Mouse (Mus musculus): Measurements from ENCODE around the gene Vamp1. TPM values are rescaled to one million over a fixed set of nuclear protein-coding genes. Genes with fewer than 3 reads are reported as not detected.
"Not testable (repeated sequence)": the region's sequence is repeated elsewhere in the genome, so short reads cannot be mapped to it uniquely, and the experiment has no call there.

Vamp1 gene
- polyA plus RNA-seq, 1 experiment from 2014 or later, result 4.7 TPM

GRCm38 (mm10) chr6:125260006-125260555, 44.7 kb downstream of the Vamp1 start:
- no peaks in the 10 kb centered on the region for H3K27me3 ChIP-seq (ENCODE audit: poor library complexity, severe bottlenecking)
- WGBS, result 89% methylated on average over 10 of the region's 10 CpGs
- no peak overlapping the region for H3K27ac ChIP-seq
- no peak for DNase-seq (ENCODE audit: extremely low spot score, low spot score)
- H3K36me3 ChIP-seq (replicated peaks), result no peaks in the 10 kb centered on the region
- no peak overlapping the region for H3K4me3 ChIP-seq
- no peaks in the 10 kb centered on the region for H3K9me3 ChIP-seq
- H3K4me1 ChIP-seq, result peaks cover 4% of the 10 kb centered on the region; the same call in 1 of the 2 replicates

GRCm38 (mm10) chr6:125264219-125264618, 48.9 kb downstream of the Vamp1 start:
- Histone ChIP-seq H3K4me3 (no peak overlapping the region), H3K36me3 (replicated peaks) (no peaks in the 10 kb centered on the region), H3K27ac (no peak overlapping the region), H3K9me3 (no peaks in the 10 kb centered on the region), H3K27me3 (ENCODE audit: poor library complexity, severe bottlenecking) (no peaks in the 10 kb centered on the region), H3K4me1 (no peaks in the 10 kb centered on the region)
- no peak for DNase-seq (ENCODE audit: extremely low spot score, low spot score)
- WGBS, result 93% methylated on average over 9 of the region's 9 CpGs

- no peak for DNase-seq (ENCODE audit: extremely low spot score, low spot score)
- no peak overlapping the region for H3K4me3 ChIP-seq
- H3K4me1 ChIP-seq, result no peaks in the 10 kb centered on the region
- H3K27me3 ChIP-seq (ENCODE audit: poor library complexity, severe bottlenecking), result peaks cover 3% of the 10 kb centered on the region
- no peak overlapping the region for H3K27ac ChIP-seq
- H3K36me3 ChIP-seq (replicated peaks), result no peaks in the 10 kb centered on the region
- H3K9me3 ChIP-seq, result no peaks in the 10 kb centered on the region
- 77% methylated on average over 10 of the region's 10 CpGs for WGBS
These were observed 49.9 kb downstream of the Vamp1 start for GRCm38 (mm10) chr6:125265239-125265638.

- Histone ChIP-seq H3K36me3 (replicated peaks) (no peaks in the 10 kb centered on the region), H3K27ac (no peak overlapping the region), H3K27me3 (ENCODE audit: poor library complexity, severe bottlenecking) (peaks cover 11% of the 10 kb centered on the region), H3K4me3 (no peak overlapping the region), H3K9me3 (no peaks in the 10 kb centered on the region), H3K4me1 (no peaks in the 10 kb centered on the region)
- no peak for DNase-seq (ENCODE audit: extremely low spot score, low spot score)
- 78% methylated on average over 13 of the region's 13 CpGs for WGBS
These were observed 50.7 kb downstream of the Vamp1 start for GRCm38 (mm10) chr6:125266091-125266490.

GRCm38 (mm10) chr6:125266600-125266999, 51.2 kb downstream of the Vamp1 start:
- not testable (repeated sequence) for H3K4me1 ChIP-seq; H3K27ac ChIP-seq; H3K36me3 ChIP-seq (replicated peaks); DNase-seq (ENCODE audit: extremely low spot score, low spot score); H3K4me3 ChIP-seq; H3K9me3 ChIP-seq
- 71% methylated on average over 6 of the region's 6 CpGs for WGBS
- peaks cover 14% of the 10 kb centered on the region for H3K27me3 ChIP-seq (ENCODE audit: poor library complexity, severe bottlenecking)

- WGBS, result 86% methylated on average over 3 of the region's 3 CpGs
- H3K9me3 ChIP-seq, result no peaks in the 10 kb centered on the region
- DNase-seq (ENCODE audit: extremely low spot score, low spot score), result no peak
These were observed 52.1 kb downstream of the Vamp1 start for GRCm38 (mm10) chr6:125267469-125267868.

GRCm38 (mm10) chr6:125268799-125269198, 53.4 kb downstream of the Vamp1 start:
- H3K36me3 ChIP-seq (replicated peaks), result no peaks in the 10 kb centered on the region
- no peak for DNase-seq (ENCODE audit: extremely low spot score, low spot score)
- 58% methylated on average over 6 of the region's 6 CpGs for WGBS
- no peak overlapping the region for H3K4me3 ChIP-seq
- H3K9me3 ChIP-seq, result no peaks in the 10 kb centered on the region
- no peak overlapping the region for H3K27ac ChIP-seq
- H3K27me3 ChIP-seq (ENCODE audit: poor library complexity, severe bottlenecking), result peaks cover 25% of the 10 kb centered on the region
- peaks cover 9% of the 10 kb centered on the region for H3K4me1 ChIP-seq

More at GRCm38 (mm10) chr6:125267469-125267868, 52.1 kb downstream of the Vamp1 start:
- H3K4me1 ChIP-seq, result peaks cover 9% of the 10 kb centered on the region
- no peak overlapping the region for H3K4me3 ChIP-seq
- H3K36me3 ChIP-seq (replicated peaks), result no peaks in the 10 kb centered on the region
- no peak overlapping the region for H3K27ac ChIP-seq
- peaks cover 21% of the 10 kb centered on the region for H3K27me3 ChIP-seq (ENCODE audit: poor library complexity, severe bottlenecking)

- Histone ChIP-seq H3K4me1 (peaks cover 9% of the 10 kb centered on the region), H3K27me3 (ENCODE audit: poor library complexity, severe bottlenecking) (peaks cover 25% of the 10 kb centered on the region), H3K4me3 (peak overlapping the region; percentile 36), H3K9me3 (no peaks in the 10 kb centered on the region), H3K36me3 (replicated peaks) (no peaks in the 10 kb centered on the region), H3K27ac (peak overlapping the region; percentile 76)
- 22% methylated on average over 17 of the region's 17 CpGs for WGBS
- peak; percentile 86 for DNase-seq (ENCODE audit: extremely low spot score, low spot score)
These were observed 56.3 kb downstream of the Vamp1 start for GRCm38 (mm10) chr6:125271455-125272227.

GRCm38 (mm10) chr6:125272228-125272785, 57.0 kb downstream of the Vamp1 start:
- peaks cover 9% of the 10 kb centered on the region for H3K4me1 ChIP-seq
- no peak for DNase-seq (ENCODE audit: extremely low spot score, low spot score)
- no peaks in the 10 kb centered on the region for H3K36me3 ChIP-seq (replicated peaks)
- no peak overlapping the region for H3K27ac ChIP-seq
- WGBS, result 86% methylated on average over 10 of the region's 10 CpGs
- peaks cover 25% of the 10 kb centered on the region for H3K27me3 ChIP-seq (ENCODE audit: poor library complexity, severe bottlenecking)
- no peaks in the 10 kb centered on the region for H3K9me3 ChIP-seq
- no peak overlapping the region for H3K4me3 ChIP-seq

GRCm38 (mm10) chr6:125274841-125275563, 59.7 kb downstream of the Vamp1 start:
- 62% methylated on average over 15 of the region's 15 CpGs for WGBS

GRCm38 (mm10) chr6:125279729-125280128, 64.4 kb downstream of the Vamp1 start:
- DNase-seq (ENCODE audit: extremely low spot score, low spot score), result no peak
- H3K27ac ChIP-seq, result no peak overlapping the region
- no peak overlapping the region for H3K4me3 ChIP-seq
- no peaks in the 10 kb centered on the region for H3K36me3 ChIP-seq (replicated peaks)
- WGBS, result 70% methylated on average over 8 of the region's 8 CpGs
- H3K4me1 ChIP-seq, result no peaks in the 10 kb centered on the region
- no peaks in the 10 kb centered on the region for H3K27me3 ChIP-seq (ENCODE audit: poor library complexity, severe bottlenecking)
- H3K9me3 ChIP-seq, result no peaks in the 10 kb centered on the region; the same call in 1 of the 2 replicates

More at GRCm38 (mm10) chr6:125274841-125275563, 59.7 kb downstream of the Vamp1 start:
- H3K4me1 ChIP-seq, result peaks cover 9% of the 10 kb centered on the region
- no peaks in the 10 kb centered on the region for H3K36me3 ChIP-seq (replicated peaks)
- no peaks in the 10 kb centered on the region for H3K9me3 ChIP-seq
- H3K27me3 ChIP-seq (ENCODE audit: poor library complexity, severe bottlenecking), result peaks cover 25% of the 10 kb centered on the region
- peak; percentile 22 for DNase-seq (ENCODE audit: extremely low spot score, low spot score)
- H3K27ac ChIP-seq, result no peak overlapping the region
- no peak overlapping the region for H3K4me3 ChIP-seq

- DNase-seq (ENCODE audit: extremely low spot score, low spot score); H3K27me3 ChIP-seq (ENCODE audit: poor library complexity, severe bottlenecking); H3K36me3 ChIP-seq (replicated peaks); H3K27ac ChIP-seq; H3K4me3 ChIP-seq; H3K9me3 ChIP-seq; H3K4me1 ChIP-seq: not testable (repeated sequence)
- 93% methylated on average over 13 of the region's 13 CpGs for WGBS
These were observed 67.4 kb downstream of the Vamp1 start for GRCm38 (mm10) chr6:125282721-125283120.

Measured in forebrain, embryonic 10.5 days (tissue).